Mouse (Mus musculus): Measurements from ENCODE around the gene Tmem9.

DNA sequence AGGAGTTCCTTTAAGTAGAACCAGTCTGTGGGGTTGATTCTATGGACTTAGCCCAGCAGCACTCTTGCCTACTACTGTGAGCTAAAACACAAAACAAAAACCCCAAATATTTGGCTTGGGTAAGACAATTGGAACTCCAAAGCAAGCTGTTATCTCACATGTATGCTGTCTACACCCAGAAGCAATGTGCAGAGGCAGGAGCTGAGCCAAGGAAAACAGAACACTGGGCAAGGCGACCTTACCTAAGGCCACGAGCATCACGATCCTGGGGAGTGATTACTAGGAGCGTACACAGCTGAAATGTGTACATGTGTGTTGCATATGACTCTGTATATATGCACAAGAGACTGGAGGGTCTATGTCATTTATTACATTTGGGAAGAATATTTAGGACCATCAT is 5.6 kb downstream of the Tmem9 start:
- no peak for TF ChIP-seq USF1 (IDR thresholded peaks at IDR 0.05; ENCODE audit: low read depth)
- no peak for TF ChIP-seq CTCF (IDR thresholded peaks at IDR 0.05; ENCODE audit: control insufficient read depth, insufficient read depth, insufficient read length)
- TF ChIP-seq MYOD1 (IDR thresholded peaks at IDR 0.05; ENCODE audit: control insufficient read depth, insufficient read length, low read depth), result no peak
- no peak for TF ChIP-seq MAX (IDR thresholded peaks at IDR 0.05)
- no peak for TF ChIP-seq CEBPB (IDR thresholded peaks at IDR 0.05; ENCODE audit: low read depth)
- TF ChIP-seq MYOG (IDR thresholded peaks at IDR 0.05; ENCODE audit: control insufficient read depth, extremely low read depth, insufficient read length), result no peak
